Mouse (Mus musculus) adrenal gland, adult 10 weeks (tissue): ENCODE measurements around the gene Nkx2-2. TPM values are rescaled to one million over a fixed set of nuclear protein-coding genes. Genes with fewer than 3 reads are reported as not detected.

Experiments used
- polyA plus RNA-seq: library from polyadenylated mRNA; stranded (reverse); fragments of 350-450 nt; fragmentation: Illumina TruSeq; extraction: RNeasy Lipid Tissue Mini Kit (QIAGEN cat#74804); gene quantifications from one replicate; pipeline ENCODE4 v1.2.3, GENCODE M21; 2014; ENCODE audit warnings: low read depth, low replicate concordance

Nkx2-2 gene
- polyA plus RNA-seq = not detected

DNA sequence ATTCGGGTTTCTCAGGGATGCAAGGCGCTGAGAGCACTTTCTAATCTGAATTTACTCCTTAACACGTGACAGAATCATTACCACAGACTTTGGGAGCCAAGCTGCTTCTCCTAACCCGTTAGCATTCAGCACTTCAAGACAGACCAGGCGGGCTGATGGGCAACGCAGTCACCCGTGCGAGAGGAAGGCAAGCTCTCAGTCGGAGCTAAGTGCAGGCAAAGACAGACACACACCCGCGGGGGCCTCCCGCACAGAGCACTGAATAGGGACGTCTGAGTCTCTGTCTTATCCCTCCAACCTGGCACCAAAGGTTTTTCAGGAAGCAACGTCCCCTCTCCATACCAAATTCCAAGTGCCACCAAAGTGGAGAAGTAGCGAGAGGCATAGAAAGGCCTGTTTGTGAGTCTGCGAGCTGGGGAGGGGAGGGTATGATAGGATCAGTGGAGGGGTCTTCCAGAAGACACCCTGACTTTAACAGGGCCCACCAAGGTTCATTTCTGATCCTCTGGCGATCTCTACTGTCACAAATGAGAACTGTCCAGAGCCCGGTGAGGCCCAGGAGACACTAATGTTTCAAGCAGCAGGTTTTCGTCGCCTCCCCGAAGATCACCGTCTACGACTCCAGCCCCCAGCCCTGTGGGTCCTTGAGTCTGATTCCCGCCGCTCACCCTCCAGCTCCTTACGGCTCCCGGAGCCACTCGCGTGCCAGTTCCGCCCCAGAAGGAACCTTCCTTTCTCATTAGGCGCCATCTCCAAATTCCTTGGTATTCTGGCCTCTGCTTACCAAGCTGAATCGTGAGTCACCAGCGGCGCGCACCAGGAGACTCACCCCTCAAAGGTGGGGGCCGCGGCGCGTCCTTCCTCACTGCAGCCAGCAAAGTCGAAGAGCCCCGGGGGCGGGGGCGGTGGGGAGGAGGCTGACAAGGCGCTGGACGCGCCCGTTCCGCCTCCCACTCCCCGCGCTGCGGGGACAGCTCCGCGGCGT, at the start of gene Nkx2-2:
TSS of gene Nkx2-2 (minus strand) at position 973 of the 985 bp plus-strand sequence.

Other genes starting within 250 kb of the Nkx2-2 start
- 184 TPM for gene Xrn2, start 181.2 kb downstream of the Nkx2-2 start, polyA plus RNA-seq
- gene Nkx2-4, start 108.8 kb downstream of the Nkx2-2 start, polyA plus RNA-seq = not detected
- not detected for gene Pax1, start 167.7 kb upstream of the Nkx2-2 start, polyA plus RNA-seq